Mouse (Mus musculus): ENCODE measurements around the gene B3gnt7. TPM values are rescaled to one million over a fixed set of nuclear protein-coding genes. Genes with fewer than 3 reads are reported as not detected.

Gene B3gnt7
- total RNA-seq, 2 experiments from 2014 or later, result not detected

- no peak overlapping the region for H3K4me3 ChIP-seq
- intact Hi-C loops (cut with DNase I), result no loop called here
- H3K27ac ChIP-seq, result no peak overlapping the region
Observed at GRCm38 (mm10) chr1:86284101-86284500, 18.5 kb upstream of the B3gnt7 start.

GRCm38 (mm10) chr1:86285295-86285694 lies 17.3 kb upstream of the B3gnt7 start:
- no peak for TF ChIP-seq CTCF (IDR thresholded peaks at IDR 0.05)
- intact Hi-C loops (cut with DNase I), result no loop called here
- DNase-seq, result no peak
- H3K27ac ChIP-seq, result no peak overlapping the region
- no peak overlapping the region for H3K4me3 ChIP-seq

More at GRCm38 (mm10) chr1:86284101-86284500, 18.5 kb upstream of the B3gnt7 start:
- no peak for TF ChIP-seq CTCF (IDR thresholded peaks at IDR 0.05)
- DNase-seq, result no peak

GRCm38 (mm10) chr1:86287473-86287872 lies 15.2 kb upstream of the B3gnt7 start:
- DNase-seq, result no peak
- Histone ChIP-seq H3K4me3 (no peak overlapping the region), H3K27ac (no peak overlapping the region)
- intact Hi-C loops (cut with DNase I), result no loop called here
- TF ChIP-seq CTCF (IDR thresholded peaks at IDR 0.05), result no peak

- H3K27ac ChIP-seq, result no peak overlapping the region
- intact Hi-C loops (cut with DNase I), result no loop called here
- no peak overlapping the region for H3K4me3 ChIP-seq
- no peak for TF ChIP-seq CTCF (IDR thresholded peaks at IDR 0.05)
- no peak for DNase-seq
Observed at GRCm38 (mm10) chr1:86290452-86290851, 12.2 kb upstream of the B3gnt7 start.

- TF ChIP-seq CTCF (IDR thresholded peaks at IDR 0.05), result no peak
- Histone ChIP-seq H3K27ac (no peak overlapping the region), H3K4me3 (no peak overlapping the region)
- intact Hi-C loops (cut with DNase I), result no loop called here
- no peak for DNase-seq
Observed at GRCm38 (mm10) chr1:86293091-86293490, 9.5 kb upstream of the B3gnt7 start.

GRCm38 (mm10) chr1:86293868-86294267 lies 8.8 kb upstream of the B3gnt7 start:
- DNase-seq, result no peak
- TF ChIP-seq CTCF (IDR thresholded peaks at IDR 0.05), result no peak
- intact Hi-C loops (cut with DNase I), result no loop called here
- Histone ChIP-seq H3K27ac (no peak overlapping the region), H3K4me3 (no peak overlapping the region)

- no peak for DNase-seq
- intact Hi-C loops (cut with DNase I), result no loop called here
- TF ChIP-seq CTCF (IDR thresholded peaks at IDR 0.05), result no peak
- Histone ChIP-seq H3K4me3 (no peak overlapping the region), H3K27ac (no peak overlapping the region)
Observed at GRCm38 (mm10) chr1:86294472-86294871, 8.2 kb upstream of the B3gnt7 start.

GRCm38 (mm10) chr1:86300093-86300492 lies 2.5 kb upstream of the B3gnt7 start:
- no peak for TF ChIP-seq CTCF (IDR thresholded peaks at IDR 0.05)
- intact Hi-C loops (cut with DNase I), result no loop called here

GRCm38 (mm10) chr1:86300731-86301130 lies 1.9 kb upstream of the B3gnt7 start:
- Histone ChIP-seq H3K4me3 (no peak overlapping the region), H3K27ac (no peak overlapping the region)
- DNase-seq, result no peak
- TF ChIP-seq CTCF (IDR thresholded peaks at IDR 0.05), result no peak
- intact Hi-C loops (cut with DNase I), result no loop called here

More at GRCm38 (mm10) chr1:86300093-86300492, 2.5 kb upstream of the B3gnt7 start:
- H3K4me3 ChIP-seq, result no peak overlapping the region
- DNase-seq, result no peak
- H3K27ac ChIP-seq, result no peak overlapping the region

GRCm38 (mm10) chr1:86301221-86302091 lies 1.2 kb upstream of the B3gnt7 start:
- TF ChIP-seq CTCF (IDR thresholded peaks at IDR 0.05), result peak; percentile 14; the same call in 1 of the 2 replicates

GRCm38 (mm10) chr1:86303063-86303872 lies 636 bp downstream of the B3gnt7 start:
- intact Hi-C loops (cut with DNase I), result no loop called here
- no peak overlapping the region for H3K27ac ChIP-seq
- DNase-seq, result peak; percentile 39
- peak overlapping the region; percentile 67 for H3K4me3 ChIP-seq
- TF ChIP-seq CTCF (IDR thresholded peaks at IDR 0.05), result no peak

More at GRCm38 (mm10) chr1:86301221-86302091, 1.2 kb upstream of the B3gnt7 start:
- DNase-seq, result no peak
- H3K27ac ChIP-seq, result no peak overlapping the region
- no peak overlapping the region for H3K4me3 ChIP-seq
- intact Hi-C loops (cut with DNase I), result no loop called here

- no peak for DNase-seq
- Histone ChIP-seq H3K4me3 (peak overlapping the region; percentile 67), H3K27ac (no peak overlapping the region)
- no peak for TF ChIP-seq CTCF (IDR thresholded peaks at IDR 0.05)
- intact Hi-C loops (cut with DNase I), result no loop called here
Observed at GRCm38 (mm10) chr1:86303873-86304250, 1.2 kb downstream of the B3gnt7 start.

GRCm38 (mm10) chr1:86306686-86307085 lies 4.1 kb downstream of the B3gnt7 start:
- TF ChIP-seq CTCF (IDR thresholded peaks at IDR 0.05), result no peak
- intact Hi-C loops (cut with DNase I), result no loop called here
- Histone ChIP-seq H3K4me3 (no peak overlapping the region), H3K27ac (no peak overlapping the region)
- DNase-seq, result no peak
